Mouse (Mus musculus) left cerebral cortex, postnatal 10 days (tissue): Measurements from ENCODE around the gene Sf3a2. TPM values are rescaled to one million over a fixed set of nuclear protein-coding genes. Genes with fewer than 3 reads are reported as not detected.

Experiments
- DNase-seq, 2 experiments: peaks; one replicate each; pipeline ENCODE4 v3.0.0; 2021 to 2022; ENCODE audit warnings: low spot score in 2 of 2, mixed read lengths in 1 of 2; ENCODE audit errors: extremely low spot score in 1 of 2
- intact Hi-C: fragments of 180-260 bp; cut with DNase I; formaldehyde crosslinking; loops from one replicate; pipeline ENCODE4 v1.15.1; 2025
- total RNA-seq, 2 experiments: library from RNA; stranded (reverse); gene quantifications; 2 replicates each; pipeline ENCODE4 v1.2.3; 2021

Gene Sf3a2
- total RNA-seq, 2 experiments from 2014 or later, result 39.7 to 43.1 TPM

DNA sequence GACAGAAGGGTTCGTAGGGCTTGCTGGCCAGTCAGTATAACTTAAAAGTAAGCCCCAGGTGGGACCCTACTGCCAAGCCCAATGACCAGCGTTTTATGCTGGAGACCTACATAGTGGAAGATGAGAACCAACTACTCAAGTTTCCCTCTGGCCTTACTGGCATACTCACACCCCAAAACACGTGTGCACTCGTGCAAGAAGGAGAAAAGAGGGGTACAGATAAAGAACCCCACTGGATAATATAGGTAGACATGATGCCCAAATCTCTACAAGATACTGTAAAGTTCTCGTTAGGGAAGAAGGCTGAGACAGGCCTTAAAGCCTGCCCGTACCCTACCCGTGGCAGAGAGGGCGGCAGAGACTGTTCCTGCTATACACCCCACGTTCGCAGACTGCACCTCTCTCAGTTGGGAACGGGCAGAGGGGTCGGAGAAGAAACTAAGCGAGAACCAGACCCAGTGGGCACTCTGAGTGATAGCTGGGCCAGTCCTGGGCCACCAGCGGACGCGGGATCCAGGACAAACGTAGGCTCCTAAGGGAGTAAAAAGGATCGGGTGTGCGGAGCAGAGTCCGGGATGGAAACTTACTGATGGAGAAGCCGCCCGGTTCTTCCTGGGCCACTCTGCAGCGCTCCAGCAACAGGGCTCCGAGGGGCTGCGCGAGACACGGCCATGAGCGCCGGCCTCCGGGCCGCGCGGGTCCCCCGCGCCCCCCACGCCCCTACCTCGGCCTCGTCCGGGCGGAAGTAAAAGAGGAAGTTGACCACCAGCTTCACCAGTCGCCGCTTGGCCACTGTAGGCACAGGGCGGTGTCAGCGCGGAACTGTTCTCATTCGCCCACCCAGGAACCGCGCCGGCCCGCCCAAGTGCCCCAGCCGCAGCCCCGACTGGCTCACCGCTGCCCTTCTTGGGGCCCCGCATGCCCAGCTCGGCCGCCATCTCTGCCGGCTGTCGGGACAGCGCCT, 530 bp upstream of the Sf3a2 start:
- peak in 1 of 2 experiments; percentile 67 for DNase-seq
- intact Hi-C loops, result no loop called here

DNA sequence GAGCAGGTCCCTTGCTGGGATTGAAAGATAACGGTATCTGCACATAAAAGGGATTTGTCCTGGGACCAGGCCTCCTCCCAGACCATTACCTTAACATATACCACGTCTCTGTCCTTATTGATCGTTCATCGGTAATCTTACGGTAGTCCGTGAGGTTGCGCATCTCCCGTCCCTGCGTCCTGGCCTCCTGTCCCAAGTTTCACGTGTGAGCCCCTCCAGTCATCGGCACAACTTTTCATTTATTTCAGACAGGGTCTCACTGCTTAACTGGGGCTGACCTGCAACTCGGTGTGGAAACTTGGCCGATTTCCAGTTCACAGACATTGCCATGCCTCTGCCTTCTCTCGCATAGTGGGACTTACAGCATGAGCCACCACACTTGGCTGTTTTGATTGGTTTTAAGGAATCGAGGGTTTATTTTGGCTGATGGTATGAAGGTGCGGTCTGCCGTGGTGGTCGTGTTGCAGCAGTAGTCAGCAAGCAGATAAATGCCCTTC, 1.1 kb downstream of the Sf3a2 start:
- DNase-seq, result no peak
- intact Hi-C loops, result no loop called here

DNA sequence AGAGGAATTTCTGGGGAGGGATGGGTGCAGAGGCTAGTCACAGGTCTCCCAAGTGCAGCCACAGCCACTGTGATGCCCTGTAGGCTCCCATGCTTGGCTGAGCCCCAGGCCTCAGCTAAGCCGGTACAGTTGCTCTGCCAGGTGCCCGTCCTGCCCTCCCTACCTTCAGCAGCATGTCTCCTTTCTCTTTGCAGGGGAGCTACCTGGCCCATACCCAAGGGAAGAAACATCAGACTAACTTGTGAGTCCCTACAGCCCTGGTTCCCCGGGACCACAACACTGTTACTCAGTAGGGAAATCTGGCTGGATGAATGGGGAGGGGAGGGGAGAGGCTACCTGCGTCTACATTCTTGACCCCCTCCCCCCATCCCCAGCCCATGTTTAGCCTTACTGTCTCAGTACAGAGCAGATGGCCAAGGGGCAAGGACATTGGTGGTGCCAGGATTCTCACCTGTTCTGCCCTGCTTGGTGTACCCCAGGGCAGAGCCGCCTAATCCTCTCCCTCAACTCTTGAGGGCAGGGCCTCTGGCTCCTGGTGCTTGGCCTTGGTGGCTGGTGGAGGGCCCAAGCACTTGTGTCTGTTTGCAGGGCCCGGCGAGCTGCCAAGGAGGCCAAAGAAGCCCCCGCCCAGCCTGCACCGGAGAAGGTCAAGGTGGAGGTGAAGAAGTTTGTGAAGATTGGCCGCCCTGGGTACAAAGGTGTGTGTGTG, 4.4 kb downstream of the Sf3a2 start:
- intact Hi-C loops, result no loop called here
- DNase-seq, result no peak

DNA sequence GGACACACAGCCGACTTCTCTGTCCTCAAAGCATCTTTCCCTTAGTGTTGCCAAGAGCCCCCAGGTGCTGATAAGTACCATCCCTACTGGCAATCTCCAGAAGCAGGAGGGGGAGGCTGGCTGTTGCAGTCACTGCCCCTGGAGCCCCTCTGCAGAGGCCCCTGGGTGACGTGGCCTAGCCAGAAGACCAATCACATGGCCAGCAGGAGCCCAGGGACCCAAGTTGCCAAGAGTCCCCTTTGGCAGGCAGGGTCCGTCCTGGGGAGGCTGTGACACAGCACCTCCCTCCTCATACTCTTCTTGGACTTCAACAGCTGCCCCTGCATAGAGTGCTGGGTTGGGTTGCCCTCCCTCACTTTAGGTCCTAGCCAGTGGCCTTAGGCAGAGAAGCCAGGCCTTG, 5.0 kb downstream of the Sf3a2 start:
- intact Hi-C loops, result no loop called here
- DNase-seq, result no peak

DNA sequence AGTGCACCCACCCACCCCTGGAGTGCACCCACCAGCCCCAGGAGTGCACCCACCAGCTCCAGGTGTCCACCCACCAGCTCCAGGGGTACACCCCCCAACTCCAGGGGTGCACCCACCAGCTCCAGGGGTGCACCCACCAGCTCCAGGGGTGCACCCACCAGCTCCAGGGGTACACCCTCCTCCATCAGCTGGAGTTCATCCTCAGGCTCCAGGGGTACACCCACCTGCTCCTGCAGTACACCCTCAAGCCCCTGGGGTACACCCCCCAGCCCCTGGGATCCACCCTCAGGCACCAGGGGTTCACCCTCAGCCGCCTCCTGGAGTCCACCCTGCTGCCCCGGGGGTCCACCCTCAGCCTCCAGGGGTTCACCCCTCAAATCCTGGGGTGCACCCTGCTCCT, 6.3 kb downstream of the Sf3a2 start:
- intact Hi-C loops, result no loop called here

DNA sequence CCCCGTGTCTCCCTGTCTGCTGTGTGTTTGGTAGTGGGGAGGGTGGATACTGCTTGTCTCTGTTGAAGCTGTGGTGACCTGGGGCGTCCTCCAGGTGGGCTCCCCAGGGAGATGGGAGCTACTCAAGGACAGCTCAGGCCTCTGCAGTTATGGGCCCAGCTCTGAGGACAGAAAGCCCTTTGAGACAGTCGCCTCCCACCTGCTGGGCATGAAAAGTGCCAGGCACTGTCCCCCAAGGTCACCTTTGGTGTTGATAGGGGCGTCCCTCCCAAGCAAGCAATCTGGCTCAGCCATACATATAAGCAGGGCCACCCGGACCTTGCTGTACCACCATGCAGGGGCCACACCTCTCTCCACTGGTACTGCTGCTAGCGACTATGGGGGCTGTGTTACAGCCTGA, 6.9 kb downstream of the Sf3a2 start, which contains the start of gene Amh:
Gene Amh, plus strand, starts transcription at position 328 of the 400 bp plus-strand sequence.
- no peak for DNase-seq
- intact Hi-C loops, result loop anchor here (5.0 kb wide), 1 partner anchor 72 kb away; no protein-coding TSS in a partner anchor

More for the DNA sequence above, 6.3 kb downstream of the Sf3a2 start:
- no peak for DNase-seq

DNA sequence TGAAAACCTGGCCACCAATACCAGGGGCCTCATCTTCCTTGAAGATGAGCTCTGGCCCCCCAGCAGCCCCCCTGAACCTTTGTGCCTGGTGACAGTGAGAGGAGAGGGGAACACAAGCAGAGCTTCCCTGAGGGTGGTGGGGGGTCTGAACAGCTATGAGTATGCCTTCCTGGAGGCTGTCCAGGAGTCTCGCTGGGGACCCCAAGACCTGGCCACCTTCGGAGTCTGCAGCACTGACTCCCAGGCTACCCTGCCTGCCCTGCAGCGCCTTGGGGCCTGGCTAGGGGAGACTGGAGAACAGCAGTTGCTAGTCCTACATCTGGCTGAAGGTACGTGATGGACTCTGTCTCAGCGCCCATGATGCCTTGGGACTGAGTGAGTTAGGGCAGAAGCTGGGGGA, 7.3 kb downstream of the Sf3a2 start:
- intact Hi-C loops, result loop anchor here (5.0 kb wide), 1 partner anchor 72 kb away; no protein-coding TSS in a partner anchor
- no peak for DNase-seq

DNA sequence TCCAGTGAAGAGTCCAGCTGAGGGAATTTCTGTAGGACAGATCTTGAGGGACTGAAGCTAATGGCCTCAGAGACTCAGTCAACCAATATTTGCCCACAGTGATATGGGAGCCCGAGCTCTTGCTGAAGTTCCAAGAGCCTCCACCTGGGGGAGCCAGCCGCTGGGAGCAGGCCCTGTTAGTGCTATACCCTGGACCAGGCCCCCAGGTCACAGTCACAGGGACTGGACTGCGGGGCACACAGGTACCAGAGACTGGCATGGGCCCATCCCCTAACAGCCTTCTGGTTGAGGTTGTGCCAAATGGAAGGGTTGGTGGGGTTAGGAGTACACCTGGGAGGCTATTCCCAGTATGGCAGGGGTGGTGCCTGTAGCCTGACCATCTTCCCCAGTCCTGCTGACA, 7.9 kb downstream of the Sf3a2 start:
- intact Hi-C loops, result loop anchor here (5.0 kb wide), 1 partner anchor 71 kb away; no protein-coding TSS in a partner anchor
- DNase-seq, result peak in 1 of 2 experiments; percentile 82

DNA sequence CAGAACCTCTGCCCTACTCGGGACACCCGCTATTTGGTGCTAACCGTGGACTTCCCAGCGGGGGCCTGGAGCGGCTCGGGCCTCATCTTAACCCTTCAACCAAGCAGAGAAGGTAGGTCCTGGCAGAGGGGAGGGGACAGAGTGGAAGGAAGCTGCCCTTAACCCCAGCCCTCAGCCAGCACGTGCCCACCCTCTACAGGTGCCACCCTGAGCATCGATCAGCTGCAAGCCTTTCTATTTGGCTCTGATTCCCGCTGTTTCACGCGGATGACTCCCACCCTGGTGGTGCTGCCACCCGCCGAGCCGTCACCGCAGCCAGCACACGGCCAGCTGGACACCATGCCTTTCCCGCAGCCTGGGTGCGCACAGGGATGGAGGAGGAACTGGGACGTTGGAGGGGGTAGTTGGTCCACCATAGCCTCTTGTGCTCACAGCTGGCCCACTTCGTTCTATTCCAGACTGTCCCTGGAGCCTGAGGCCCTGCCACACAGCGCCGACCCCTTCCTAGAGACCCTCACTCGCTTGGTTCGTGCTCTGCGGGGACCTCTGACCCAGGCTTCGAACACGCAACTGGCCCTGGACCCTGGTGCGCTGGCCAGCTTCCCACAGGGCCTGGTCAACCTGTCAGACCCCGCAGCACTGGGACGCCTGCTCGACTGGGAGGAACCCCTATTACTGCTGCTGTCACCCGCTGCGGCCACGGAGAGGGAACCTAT, 8.5 kb downstream of the Sf3a2 start:
- intact Hi-C loops, result loop anchor here (5.0 kb wide), 1 partner anchor 71 kb away; no protein-coding TSS in a partner anchor
- no peak for DNase-seq

DNA sequence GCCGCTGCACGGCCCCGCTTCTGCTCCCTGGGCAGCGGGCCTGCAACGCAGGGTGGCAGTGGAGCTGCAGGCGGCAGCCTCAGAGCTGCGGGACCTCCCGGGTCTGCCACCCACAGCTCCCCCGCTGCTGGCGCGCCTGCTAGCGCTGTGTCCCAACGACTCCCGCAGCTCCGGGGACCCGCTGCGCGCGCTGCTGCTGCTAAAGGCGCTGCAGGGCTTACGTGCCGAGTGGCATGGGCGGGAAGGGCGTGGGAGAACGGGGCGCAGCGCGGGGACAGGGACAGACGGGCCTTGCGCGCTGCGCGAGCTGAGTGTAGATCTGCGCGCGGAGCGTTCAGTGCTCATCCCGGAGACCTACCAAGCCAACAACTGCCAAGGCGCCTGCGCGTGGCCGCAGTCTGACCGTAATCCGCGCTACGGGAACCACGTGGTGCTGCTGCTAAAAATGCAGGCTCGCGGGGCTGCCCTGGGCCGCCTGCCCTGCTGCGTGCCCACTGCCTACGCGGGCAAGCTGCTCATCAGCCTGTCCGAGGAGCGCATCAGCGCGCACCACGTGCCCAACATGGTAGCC, 9.1 kb downstream of the Sf3a2 start:
- intact Hi-C loops, result loop anchor here (5.0 kb wide), 1 partner anchor 70 kb away; no protein-coding TSS in a partner anchor
- DNase-seq, result peak; percentile 83 to 87

DNA sequence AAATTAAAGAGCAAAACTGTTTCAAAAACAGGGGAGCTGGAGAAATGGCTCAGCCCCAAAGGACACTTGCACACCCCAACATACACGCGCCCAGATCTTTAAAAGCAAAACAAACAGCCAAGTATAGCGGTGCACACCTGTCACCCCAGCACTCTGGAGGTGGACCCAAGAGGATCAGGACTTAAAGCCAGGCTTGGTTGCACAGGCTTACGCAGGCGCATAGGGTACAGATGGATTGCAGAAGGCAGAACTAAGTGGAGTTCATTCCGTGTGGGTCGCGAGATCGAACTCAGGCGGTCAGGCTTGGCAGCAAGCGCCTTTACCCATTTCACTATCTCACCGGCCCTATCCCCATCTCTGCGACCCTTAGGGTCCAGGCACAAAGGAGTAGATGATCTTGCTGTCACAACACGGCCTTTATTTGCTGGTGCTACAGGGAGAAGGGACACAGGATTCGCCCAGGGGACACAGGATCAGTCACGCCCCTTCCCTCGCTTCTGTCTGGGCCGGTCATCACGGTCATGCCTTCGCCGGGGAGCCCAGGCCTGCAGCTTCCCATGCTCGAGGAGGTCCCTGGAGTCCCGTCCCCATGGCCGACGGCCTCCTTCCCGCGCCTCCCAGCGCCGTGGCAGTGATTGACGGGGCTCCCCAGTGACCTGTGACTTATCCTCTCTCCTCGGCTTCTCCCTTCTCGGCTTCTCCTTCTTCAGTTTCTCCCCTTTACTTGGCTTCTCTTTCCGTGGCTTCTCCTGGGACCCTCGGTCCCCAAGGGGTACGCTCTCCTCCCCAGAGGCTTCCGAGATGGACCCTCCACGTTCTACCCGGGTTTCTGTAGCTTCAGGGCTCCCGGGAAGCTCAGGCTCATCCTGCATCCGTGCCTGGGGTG, 10.3 kb downstream of the Sf3a2 start:
- intact Hi-C loops, result loop anchor here (5.0 kb wide), 1 partner anchor 69 kb away; no protein-coding TSS in a partner anchor
- DNase-seq, result no peak

DNA sequence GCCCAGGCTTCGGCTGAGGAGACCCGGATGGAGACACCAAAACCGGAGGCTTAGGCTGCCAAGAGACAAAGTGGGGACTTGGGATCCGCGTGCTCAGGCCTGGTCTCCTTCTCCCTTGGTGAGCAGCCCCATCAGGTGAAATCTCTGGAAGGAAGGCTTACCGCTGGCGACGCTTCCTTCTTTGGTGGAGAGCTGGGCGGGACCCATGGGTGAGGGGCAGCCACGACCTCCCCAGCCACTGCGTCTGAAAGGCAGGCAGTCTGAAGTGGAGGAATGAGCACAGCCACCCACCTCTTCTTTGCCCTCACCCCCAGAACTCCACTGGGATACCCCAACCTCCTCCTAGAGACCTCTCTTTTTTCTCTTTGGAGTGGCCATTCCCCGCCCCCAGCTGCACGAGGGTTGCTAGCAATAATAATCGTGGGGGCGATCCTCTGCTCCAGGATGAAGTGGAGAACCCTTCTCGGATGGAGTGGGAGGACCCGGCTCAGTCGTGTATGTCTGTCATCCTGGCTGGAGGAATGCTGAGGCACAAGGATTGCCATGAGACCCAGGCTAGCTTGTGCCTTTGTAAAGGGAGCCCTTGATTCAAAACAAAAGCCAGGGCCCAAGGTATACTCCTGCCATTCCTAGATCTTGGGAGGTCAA, 11.1 kb downstream of the Sf3a2 start:
- peak in 1 of 2 experiments; percentile 44 for DNase-seq
- intact Hi-C loops, result loop anchor here (5.0 kb wide), 1 partner anchor 68 kb away; no protein-coding TSS in a partner anchor

DNA sequence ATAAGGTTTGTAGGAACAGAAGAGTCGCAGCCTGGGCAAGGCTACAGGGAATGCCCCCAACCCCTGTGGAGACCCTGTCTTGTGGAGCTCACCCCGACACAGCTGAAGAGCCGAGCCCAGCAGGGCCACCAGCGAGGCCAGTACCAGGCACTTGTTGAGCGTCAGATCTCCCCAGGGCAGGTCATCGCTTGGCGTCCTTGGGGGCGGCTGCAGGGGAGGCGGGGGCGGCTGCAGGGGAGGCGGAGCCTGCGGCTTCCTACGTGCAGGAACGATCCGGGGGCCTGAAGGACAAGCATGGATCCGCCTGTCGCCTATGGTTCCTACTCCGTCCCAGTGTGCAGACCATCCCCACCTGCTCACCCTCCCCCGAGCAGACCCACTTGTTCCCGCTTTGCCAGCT, 12.1 kb downstream of the Sf3a2 start:
- peak in 1 of 2 experiments; percentile 37 for DNase-seq
- intact Hi-C loops, result no loop called here

DNA sequence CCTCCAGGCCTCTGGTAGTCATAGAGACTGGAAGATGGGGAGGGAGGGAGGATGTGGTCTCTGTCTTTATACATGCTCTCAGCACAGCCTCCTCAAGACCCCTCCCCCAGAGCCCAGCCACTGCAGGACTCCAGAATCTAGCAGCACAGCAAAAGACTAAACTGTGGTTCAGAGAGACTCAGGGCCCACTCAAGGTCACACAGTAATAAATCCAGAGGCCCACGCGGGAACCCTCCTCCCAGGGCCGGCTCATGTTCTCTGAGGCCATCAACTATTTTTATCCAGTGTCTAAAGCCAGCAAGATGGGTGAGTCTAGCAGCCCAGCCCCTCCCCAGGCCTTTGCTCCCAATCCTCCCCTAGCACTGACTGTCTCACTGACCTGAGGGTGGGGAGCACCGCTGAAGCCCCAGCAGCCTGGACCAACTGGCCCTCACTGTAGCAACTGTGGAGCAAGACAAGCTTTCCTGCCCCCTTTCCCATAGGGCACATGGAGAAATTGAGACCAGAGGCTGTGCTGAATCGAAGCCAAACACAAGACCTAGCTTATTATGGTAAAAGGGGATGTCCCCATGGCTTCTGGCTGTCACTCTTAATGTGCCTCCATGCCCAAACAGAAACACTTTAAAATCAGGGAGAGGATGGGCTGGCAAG, 14.5 kb downstream of the Sf3a2 start:
- intact Hi-C loops, result no loop called here
- no peak for DNase-seq

DNA sequence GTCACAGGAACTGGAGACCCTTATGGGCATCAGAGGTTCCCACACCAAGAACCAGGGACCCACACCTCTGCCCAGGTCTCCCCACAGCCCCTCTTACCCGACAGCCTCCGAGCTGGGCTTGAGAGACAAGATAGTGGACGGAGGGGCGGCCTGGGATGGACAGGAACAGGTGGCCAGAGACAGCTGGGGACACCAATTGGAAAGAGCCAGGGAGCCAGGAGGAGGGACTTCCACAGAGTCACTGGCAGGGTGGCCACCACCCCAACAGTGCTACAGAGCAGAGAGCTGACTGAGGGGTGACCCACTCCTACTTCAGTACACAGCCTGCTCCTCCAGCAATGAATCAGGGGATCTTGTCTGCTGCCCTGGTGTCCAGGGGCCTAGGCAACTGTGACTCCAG, 15.4 kb downstream of the Sf3a2 start, which contains the start of gene Jsrp1:
Gene Jsrp1, minus strand, starts transcription at position 133 of the 400 bp plus-strand sequence.
- intact Hi-C loops, result no loop called here
- no peak for DNase-seq

DNA sequence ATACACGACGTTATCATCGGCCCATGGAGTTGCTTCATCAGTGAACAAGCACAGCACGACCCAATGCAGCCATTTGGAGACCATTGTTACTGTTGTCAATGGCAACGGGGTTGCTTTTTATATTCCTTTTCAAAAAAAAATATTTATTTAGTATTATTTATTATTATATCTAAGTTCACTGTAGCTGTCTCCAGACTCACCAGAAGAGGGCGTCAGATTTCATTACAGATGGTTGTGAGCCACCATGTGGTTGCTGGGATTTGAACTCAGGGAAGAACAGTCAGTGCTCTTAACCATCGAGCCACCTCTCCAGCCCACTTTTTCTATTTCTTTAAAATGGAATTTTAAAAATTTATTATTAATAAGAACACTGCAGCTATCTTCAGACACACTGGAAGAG, 16.8 kb downstream of the Sf3a2 start:
- no peak for DNase-seq
- intact Hi-C loops, result loop anchor here (5.0 kb wide), 1 partner anchor 183 kb away; no protein-coding TSS in a partner anchor
